Mouse (Mus musculus) MEL (cell line): ENCODE data around the gene Tmeff2.

Experiments
- CHD1 ChIP-seq: IDR thresholded peaks from 2 replicates; pipeline ENCODE4 v1.6.1; 2012; ENCODE audit warnings: low read depth, mild to moderate bottlenecking, inconsistent platforms, low read length, improper control_type of control experiment
- CTCF ChIP-seq, 3 experiments: IDR thresholded peaks in 2 of 3; conservative IDR thresholded peaks in 1 of 3; 2 replicates each; pipeline ENCODE4 v1.5.1; 2011 to 2012; ENCODE audit warnings: low read length in 3 of 3, low read depth in 2 of 3, mild to moderate bottlenecking in 2 of 3, improper control_type of control experiment in 1 of 3, inconsistent platforms in 1 of 3, mixed read lengths in 1 of 3, moderate library complexity in 1 of 3; ENCODE audit not compliant: control insufficient read depth in 1 of 3, insufficient read depth in 1 of 3, poor library complexity in 1 of 3, severe bottlenecking in 1 of 3
- E2F4 ChIP-seq: IDR thresholded peaks from 2 replicates; pipeline ENCODE4 v1.6.1; 2011; ENCODE audit warnings: low read depth, low read length, improper control_type of control experiment, borderline replicate concordance
- EP300 ChIP-seq, 2 experiments: IDR thresholded peaks; 2 replicates each; pipeline ENCODE4 v1.6.1; 2011; ENCODE audit warnings: improper control_type of control experiment in 2 of 2, low read length in 2 of 2, low read depth in 1 of 2, mild to moderate bottlenecking in 1 of 2
- GATA1 ChIP-seq: IDR thresholded peaks from 2 replicates; pipeline ENCODE4 v1.6.1; 2011; ENCODE audit warnings: low read depth, low read length, improper control_type of control experiment
- MAFK ChIP-seq: IDR thresholded peaks from 2 replicates; pipeline ENCODE4 v1.6.1; 2011; ENCODE audit warnings: low read depth, mild to moderate bottlenecking, low read length, improper control_type of control experiment, borderline replicate concordance
- MYB ChIP-seq: IDR thresholded peaks from 2 replicates; pipeline ENCODE4 v1.6.1; 2011; ENCODE audit warnings: mild to moderate bottlenecking, low read depth, low read length, improper control_type of control experiment
- POLR2A ChIP-seq, 2 experiments: IDR thresholded peaks; 2 replicates each; pipeline ENCODE4 v1.6.1; 2011 to 2012; ENCODE audit warnings: low read length in 2 of 2, mild to moderate bottlenecking in 2 of 2, control low read depth in 1 of 2, improper control_type of control experiment in 1 of 2, low read depth in 1 of 2, moderate library complexity in 1 of 2; ENCODE audit not compliant: control insufficient read depth in 1 of 2, insufficient read depth in 1 of 2, poor library complexity in 1 of 2
- POLR2AphosphoS2 ChIP-seq: IDR thresholded peaks from 2 replicates; pipeline ENCODE4 v1.6.1; 2011; ENCODE audit warnings: low read length, improper control_type of control experiment
- SIN3A ChIP-seq: IDR thresholded peaks from 2 replicates; pipeline ENCODE4 v1.6.1; 2012; ENCODE audit warnings: low read length, improper control_type of control experiment, inconsistent platforms
- UBTF ChIP-seq: IDR thresholded peaks from 2 replicates; pipeline ENCODE4 v1.6.1; 2012; ENCODE audit warnings: low read depth, mild to moderate bottlenecking, inconsistent platforms, low read length, improper control_type of control experiment, moderate library complexity, borderline replicate concordance; ENCODE audit not compliant: insufficient read depth
- ZMIZ1 ChIP-seq: IDR thresholded peaks from 2 replicates; pipeline ENCODE4 v1.6.1; 2012; ENCODE audit warnings: low read depth, mild to moderate bottlenecking, inconsistent platforms, low read length, improper control_type of control experiment, moderate library complexity
- ZNF384 ChIP-seq: IDR thresholded peaks from 2 replicates; pipeline ENCODE4 v1.6.1; 2012; ENCODE audit warnings: low read depth, mild to moderate bottlenecking, inconsistent platforms, low read length, improper control_type of control experiment

- TF ChIP-seq MAFK, result no peak
- no peak for TF ChIP-seq CTCF (IDR thresholded peaks at IDR 0.05 in 2 of 3, conservative IDR thresholded peaks at IDR 0.05 in 1 of 3; ENCODE audit: control insufficient read depth in 1 of 3, insufficient read depth in 1 of 3, low read depth in 2 of 3, low read length in 3 of 3, poor library complexity in 1 of 3, severe bottlenecking in 1 of 3)
- no peak for TF ChIP-seq POLR2AphosphoS2
- no peak for TF ChIP-seq GATA1
- TF ChIP-seq POLR2A (IDR thresholded peaks at IDR 0.05; ENCODE audit: control insufficient read depth in 1 of 2, insufficient read depth in 1 of 2, low read depth in 1 of 2, low read length in 2 of 2, poor library complexity in 1 of 2), result no peak
- TF ChIP-seq SIN3A, result no peak
- TF ChIP-seq MYB, result no peak
- no peak for TF ChIP-seq UBTF
- no peak for TF ChIP-seq CHD1
- no peak for TF ChIP-seq E2F4
- TF ChIP-seq ZNF384, result no peak
- TF ChIP-seq EP300 (IDR thresholded peaks at IDR 0.05; ENCODE audit: low read depth in 1 of 2, low read length in 2 of 2), result no peak
- TF ChIP-seq ZMIZ1, result no peak
Observed at GRCm38 (mm10) chr1:51008344-51008743, 107.9 kb downstream of the Tmeff2 start.
